Mouse (Mus musculus): ENCODE data around the gene Tinagl1.

Gene Tinagl1

GRCm38 (mm10) chr4:130177536-130177935, 2.6 kb upstream of the Tinagl1 start:
- no peak for DNase-seq (ENCODE audit: low spot score in 2 of 2)

GRCm38 (mm10) chr4:130177087-130177486, 2.2 kb upstream of the Tinagl1 start:
- no peak for DNase-seq (ENCODE audit: low spot score in 2 of 2)

- no peak for DNase-seq (ENCODE audit: low spot score in 2 of 2)
Observed at GRCm38 (mm10) chr4:130176156-130176720, 1.3 kb upstream of the Tinagl1 start.

- DNase-seq (ENCODE audit: low spot score in 2 of 2): peak; percentile 80 to 88
Observed at GRCm38 (mm10) chr4:130174335-130175031, 439 bp downstream of the Tinagl1 start.

- peak; percentile 30 to 75 for DNase-seq (ENCODE audit: low spot score in 2 of 2)
Observed at GRCm38 (mm10) chr4:130173911-130174311, 1.0 kb downstream of the Tinagl1 start.

DNA sequence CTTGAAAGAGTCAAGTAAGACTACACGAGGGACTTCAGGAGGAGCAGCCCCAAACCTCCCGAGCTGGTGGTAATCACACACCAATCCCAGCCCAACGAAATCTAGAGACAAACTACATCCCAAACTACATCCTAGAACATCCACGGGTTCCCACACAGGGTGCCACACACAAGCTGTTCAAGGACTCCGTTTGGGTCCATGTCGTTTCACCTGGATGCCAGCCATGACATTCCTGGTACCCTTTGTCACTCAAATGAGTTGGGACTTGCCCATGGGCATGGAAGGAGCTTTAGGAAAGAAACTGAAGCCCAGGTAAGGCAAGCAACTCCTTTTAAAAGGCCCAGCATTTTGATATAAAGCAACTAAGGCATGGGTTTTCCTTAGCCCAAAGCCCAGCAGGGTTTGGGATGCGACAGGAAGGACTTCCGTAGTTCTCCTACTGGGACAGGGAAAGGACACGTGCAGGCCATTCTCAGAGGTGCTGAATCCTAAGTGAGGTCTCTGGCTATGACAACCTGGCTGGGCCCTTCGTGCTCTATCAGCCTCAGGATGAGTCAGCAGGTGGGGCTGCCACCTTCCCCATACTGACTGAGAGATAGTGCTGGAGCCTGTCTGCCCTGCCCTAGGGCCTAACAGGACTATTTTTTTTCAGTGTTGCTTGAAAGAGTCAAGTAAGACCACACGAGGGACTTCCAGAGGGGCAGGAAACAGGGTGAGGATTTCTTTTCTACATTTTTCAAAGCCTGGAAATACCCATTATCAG, 1.7 kb downstream of the Tinagl1 start:
- peak; percentile 68 to 75 for DNase-seq (ENCODE audit: low spot score in 2 of 2)

GRCm38 (mm10) chr4:130171951-130172765, 2.8 kb downstream of the Tinagl1 start:
- peak in 1 of 2 experiments; percentile 64 for DNase-seq (ENCODE audit: low spot score in 2 of 2)

DNA sequence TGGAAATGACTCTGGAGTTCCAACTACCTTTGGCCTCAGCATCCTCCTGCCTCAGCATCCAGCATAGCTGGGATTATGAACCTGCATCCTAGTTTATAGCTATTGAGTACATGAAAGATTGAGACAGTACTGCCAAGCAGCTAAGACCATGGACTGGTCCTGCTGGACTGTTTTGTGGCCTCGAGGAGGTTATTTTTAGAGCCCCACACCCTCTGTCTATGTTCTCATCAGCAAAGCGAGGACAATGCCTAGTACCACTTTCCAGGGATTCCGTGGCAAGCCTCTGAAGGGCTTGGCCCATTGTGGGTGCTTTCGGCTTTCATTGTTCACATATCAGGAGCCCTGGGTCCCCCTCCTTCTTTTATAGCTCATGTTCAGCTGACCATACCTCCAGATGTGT, 4.6 kb downstream of the Tinagl1 start:
- DNase-seq (ENCODE audit: low spot score in 2 of 2): no peak

GRCm38 (mm10) chr4:130169411-130169971, 5.4 kb downstream of the Tinagl1 start:
- no peak for DNase-seq (ENCODE audit: low spot score in 2 of 2)

DNA sequence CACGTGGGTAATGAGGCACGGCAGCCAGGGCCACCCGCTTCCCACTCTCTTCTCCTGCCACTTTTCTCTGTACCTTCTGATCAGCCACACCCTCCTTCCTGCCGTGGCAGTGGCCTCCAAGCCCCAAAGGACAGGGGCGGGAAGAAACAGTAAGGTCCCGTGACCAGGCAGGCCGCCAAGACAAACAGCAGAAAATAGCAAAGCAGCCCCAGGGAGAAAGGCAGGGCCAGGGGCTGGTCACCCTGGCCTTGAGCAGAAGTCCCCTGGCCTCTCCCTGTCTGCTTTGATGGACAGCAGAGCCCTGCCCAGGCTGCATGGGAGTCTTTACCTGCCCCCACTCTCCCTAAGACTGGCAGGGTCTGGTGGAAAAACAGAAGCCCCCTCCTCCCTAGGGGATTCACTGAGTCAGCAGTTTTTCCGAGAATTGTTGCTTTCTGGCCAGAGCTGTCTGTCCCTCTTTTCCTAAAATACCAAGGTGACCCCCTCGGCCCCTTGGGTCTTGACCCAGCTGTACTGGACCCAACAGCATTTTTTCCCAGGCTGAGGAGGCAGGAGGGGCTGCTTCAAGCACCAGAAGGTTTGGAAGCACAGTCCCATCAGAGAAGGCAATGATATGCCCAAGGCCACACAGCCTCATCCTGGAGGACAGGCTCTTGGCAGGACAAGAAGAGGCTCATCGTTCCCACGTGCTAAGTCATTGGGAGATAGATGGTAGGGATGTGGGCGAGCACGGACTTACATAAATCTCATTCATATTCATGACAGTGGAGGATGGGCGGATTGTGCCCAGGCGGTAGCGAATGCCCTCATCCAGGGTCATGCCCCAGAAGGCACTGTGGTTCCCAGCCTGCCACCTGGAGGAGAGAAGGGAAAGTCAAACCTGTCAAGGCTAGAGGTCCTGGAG, 6.4 kb downstream of the Tinagl1 start:
- peak in 1 of 2 experiments; percentile 63 for DNase-seq (ENCODE audit: low spot score in 2 of 2)

DNA sequence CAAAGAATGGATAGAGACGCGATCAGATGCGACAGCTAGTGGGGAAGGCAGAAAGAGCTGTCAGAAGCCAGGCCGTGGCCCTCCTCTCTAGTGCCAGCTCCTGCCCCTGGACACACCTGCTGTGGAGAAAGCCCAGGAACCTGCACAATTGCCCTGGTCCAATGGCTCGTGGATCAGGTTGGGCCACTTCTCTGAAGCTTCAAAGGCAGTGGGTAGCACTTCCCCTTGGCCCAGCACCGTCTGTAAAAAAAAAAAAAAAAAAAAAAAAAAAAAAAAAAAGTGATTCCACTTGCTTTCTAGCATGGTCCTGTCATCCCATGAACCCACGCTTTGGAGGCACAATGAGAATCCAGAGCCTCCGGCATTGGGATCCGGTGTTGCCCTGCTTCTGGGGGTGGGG, 7.1 kb downstream of the Tinagl1 start:
- no peak for DNase-seq (ENCODE audit: low spot score in 2 of 2)

DNA sequence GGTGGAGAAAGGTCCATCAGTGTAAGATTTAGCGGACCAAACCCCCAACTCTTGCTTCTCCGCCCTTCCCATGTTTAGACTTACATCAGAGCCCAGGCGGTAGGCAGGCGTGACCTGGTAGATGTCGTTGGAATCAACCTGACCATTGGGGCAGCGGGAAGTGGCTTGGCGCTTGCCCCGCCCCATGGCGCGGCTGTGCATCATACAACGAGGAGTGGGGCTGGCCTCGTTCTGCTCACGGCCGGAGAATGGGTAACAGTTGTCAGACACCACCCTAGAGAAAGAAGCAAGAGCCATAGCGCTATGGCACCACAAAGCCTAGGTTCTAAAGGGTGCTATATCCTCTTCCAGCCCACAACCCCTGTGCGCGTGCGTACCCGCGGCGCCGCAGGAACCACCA, 7.6 kb downstream of the Tinagl1 start:
- no peak for DNase-seq (ENCODE audit: low spot score in 2 of 2)

GRCm38 (mm10) chr4:130166592-130166991, 8.3 kb downstream of the Tinagl1 start:
- no peak for DNase-seq (ENCODE audit: low spot score in 2 of 2)

- DNase-seq (ENCODE audit: low spot score in 2 of 2): peak in 1 of 2 experiments; percentile 63
Observed at GRCm38 (mm10) chr4:130166061-130166460, 8.9 kb downstream of the Tinagl1 start.

DNA sequence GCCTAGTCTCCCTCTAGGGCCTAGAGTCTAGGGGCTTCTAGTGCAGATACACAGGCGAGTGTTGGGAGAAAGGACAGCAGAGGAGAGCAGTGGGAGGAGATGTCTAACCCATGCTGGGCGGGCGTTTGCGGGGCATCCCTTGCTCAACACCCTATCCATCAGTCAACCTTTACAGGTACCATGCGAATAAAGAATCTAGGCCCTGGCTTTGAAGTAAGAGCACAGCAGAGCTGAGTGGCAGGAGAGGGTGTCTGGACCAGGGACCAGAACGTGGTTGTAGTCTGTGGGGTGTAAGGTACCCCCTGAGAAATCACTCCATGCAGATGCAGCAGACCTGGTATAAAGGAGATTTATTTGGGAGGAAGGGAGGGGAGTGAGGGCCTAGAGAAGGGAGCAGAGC, 10.8 kb downstream of the Tinagl1 start:
- no peak for DNase-seq (ENCODE audit: low spot score in 2 of 2)

DNA sequence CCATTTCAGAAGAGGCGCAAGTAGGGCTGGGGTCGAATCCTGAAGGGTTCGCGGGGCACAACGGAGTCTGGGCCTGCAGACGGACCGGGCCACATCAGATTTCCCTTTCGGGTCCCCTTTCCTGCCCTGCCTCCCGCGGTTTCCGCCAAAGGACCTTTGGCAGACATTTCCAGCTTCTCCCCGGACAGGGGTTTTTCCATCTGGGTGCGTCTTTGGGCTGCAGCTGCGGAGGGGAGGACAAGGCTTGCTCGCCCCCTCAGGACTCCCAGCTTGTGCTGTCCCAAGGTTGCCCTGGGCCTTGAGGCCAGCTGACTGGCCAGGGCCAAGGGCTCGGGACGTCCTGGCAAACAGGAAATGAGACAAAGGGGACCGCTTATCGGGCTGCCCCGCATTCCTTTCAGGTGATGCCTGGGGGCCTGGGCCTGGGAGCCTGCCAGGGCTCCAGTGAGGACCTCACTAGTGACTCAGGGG, 11.5 kb downstream of the Tinagl1 start:
- DNase-seq (ENCODE audit: low spot score in 2 of 2): peak in 1 of 2 experiments; percentile 64

DNA sequence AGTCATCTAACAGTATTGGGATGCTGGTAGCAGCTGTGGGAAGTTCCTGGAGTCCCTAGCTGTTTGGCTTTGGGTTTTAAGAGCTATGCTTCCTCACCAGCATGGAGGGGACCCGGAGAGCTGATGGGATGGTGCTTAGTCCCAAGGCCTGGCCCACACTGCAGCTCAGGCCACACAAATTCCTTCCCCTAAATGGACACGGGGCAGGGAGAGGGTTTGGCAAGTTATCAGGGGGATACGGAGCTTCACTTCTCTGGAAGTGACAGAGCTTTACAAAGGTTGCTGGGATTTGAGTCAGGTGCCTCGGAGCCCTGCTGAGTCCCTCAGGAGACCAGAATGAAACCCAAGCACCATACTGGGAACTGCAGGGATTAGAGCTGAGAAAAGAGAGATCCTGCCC, 13.6 kb downstream of the Tinagl1 start:
- DNase-seq (ENCODE audit: low spot score in 2 of 2): no peak

DNA sequence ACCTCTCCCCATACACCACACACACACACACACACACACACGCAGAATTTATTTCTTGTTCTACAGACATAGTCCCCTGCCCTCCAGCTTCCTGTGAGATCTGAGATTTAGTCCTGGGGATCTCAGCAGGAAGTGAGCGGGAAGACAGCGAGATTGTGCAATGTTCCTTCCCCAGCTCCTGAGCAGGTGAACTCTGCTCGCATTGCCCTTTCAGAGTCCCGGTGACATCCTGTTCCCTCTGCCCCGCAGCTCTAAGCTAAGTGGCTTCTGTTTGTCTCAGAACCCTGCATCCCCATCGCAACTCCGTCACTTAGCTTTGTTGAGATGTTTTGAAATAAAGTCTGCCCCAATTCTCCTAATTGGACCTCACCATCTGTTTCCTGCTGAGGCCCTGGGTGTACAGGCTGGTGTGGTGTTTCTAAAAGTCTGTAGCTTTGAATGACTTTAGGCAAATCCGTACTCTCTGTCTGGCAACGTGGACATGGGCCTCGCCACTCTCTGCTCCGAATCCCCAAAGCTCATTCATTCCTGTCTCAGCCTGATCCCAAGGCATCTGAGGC, 18.0 kb downstream of the Tinagl1 start:
- no peak for DNase-seq (ENCODE audit: low spot score in 2 of 2)

DNA sequence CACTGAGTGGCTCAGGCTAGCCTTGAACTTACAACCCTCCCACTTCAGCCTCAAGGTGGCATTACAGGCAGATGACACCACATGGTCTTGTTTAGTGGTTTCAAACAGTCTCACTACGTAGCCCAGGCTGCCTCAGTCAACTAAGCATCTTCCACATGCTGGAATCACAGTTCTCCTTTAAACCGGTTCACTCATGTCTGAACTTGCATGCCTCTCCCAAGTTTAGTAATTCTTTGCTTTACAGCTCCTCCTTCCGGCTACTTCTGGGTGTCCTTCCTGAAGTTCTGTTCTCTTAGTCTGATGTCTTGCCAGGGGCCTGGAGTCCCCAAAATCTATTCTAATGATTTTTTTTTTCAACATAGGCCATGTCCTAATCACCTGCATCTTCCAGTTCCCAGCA, 20.7 kb downstream of the Tinagl1 start:
- DNase-seq (ENCODE audit: low spot score in 2 of 2): no peak

- no peak for DNase-seq (ENCODE audit: low spot score in 2 of 2)
Observed at GRCm38 (mm10) chr4:130148405-130148804, 26.5 kb downstream of the Tinagl1 start.
